Mouse (Mus musculus) liver, embryonic 16.5 days (tissue): ENCODE measurements around the gene Ufd1. TPM values are rescaled to one million over a fixed set of nuclear protein-coding genes. Genes with fewer than 3 reads are reported as not detected.

Source experiments
- ATAC-seq: fragments of 200-750 bp; cut with Nextera tagmentation; 2 replicates; pipeline ENCODE4 v1.8.0; 2017; ENCODE audit warnings: low read depth, mild to moderate bottlenecking, moderate number of reproducible peaks, moderate library complexity
- H3K27ac ChIP-seq: fragments of 300-500 bp; sonication (generic); 2 replicates; pipeline ENCODE4 v1.5.1; 2014; ENCODE audit warnings: mild to moderate bottlenecking, low read length
- H3K27me3 ChIP-seq: fragments of 300-500 bp; sonication (generic); 2 replicates; pipeline ENCODE4 v1.6.1; 2014; ENCODE audit warnings: low read depth, low read length, mixed read lengths; ENCODE audit not compliant: control insufficient read depth, insufficient read depth
- H3K36me3 ChIP-seq: fragments of 300-500 bp; sonication (generic); 2 replicates; pipeline ENCODE4 v1.6.1; 2014; ENCODE audit warnings: mild to moderate bottlenecking; ENCODE audit not compliant: control insufficient read depth, insufficient read depth
- H3K4me1 ChIP-seq: fragments of 300-500 bp; sonication (generic); 2 replicates; pipeline ENCODE4 v1.6.1; 2014; ENCODE audit warnings: low read depth, low read length, mixed read lengths; ENCODE audit not compliant: control insufficient read depth
- H3K4me2 ChIP-seq: fragments of 300-500 bp; sonication (generic); 2 replicates; pipeline ENCODE4 v1.6.1; 2014; ENCODE audit warnings: low read depth, low read length, mixed read lengths
- H3K4me3 ChIP-seq: fragments of 300-500 bp; sonication (generic); 2 replicates; pipeline ENCODE4 v1.5.1; 2014; ENCODE audit warnings: low read depth, mild to moderate bottlenecking, low read length
- H3K9ac ChIP-seq: fragments of 300-500 bp; sonication (generic); 2 replicates; pipeline ENCODE4 v1.6.1; 2014; ENCODE audit warnings: low read depth, low read length
- H3K9me3 ChIP-seq: fragments of 300-500 bp; sonication (generic); replicated peaks from 2 replicates; pipeline ENCODE4 v1.6.1; 2016; ENCODE audit warnings: low read length; ENCODE audit not compliant: control insufficient read depth
- WGBS: fragments of 180-500 bp; shearing (Covaris S2); extraction: QIAGEN DNeasy Blood & Tissue Kit; methylation state at CpG from one replicate; pipeline ENCODE4 v1.1.7; 2014; ENCODE audit not compliant: insufficient replicate concordance; 5-methylcytosine and 5-hydroxymethylcytosine counted together
- polyA plus RNA-seq: library from polyadenylated mRNA; unstranded; fragments of >200 nt; fragmentation: Nextera tagmentation; extraction: Ambion mirVana; gene quantifications from 2 replicates; pipeline ENCODE4 v1.2.1, GENCODE M21; 2015

The Ufd1 gene
- polyA plus RNA-seq, 1 experiment from 2014 or later = 37.0 TPM

GRCm38 (mm10) chr16:18796645-18797044 is 14.9 kb upstream of the Ufd1 start:
- ATAC-seq = no peak
- Histone ChIP-seq H3K27me3 (no peaks in the 10 kb centered on the region), H3K9ac (no peak overlapping the region), H3K4me3 (no peak overlapping the region), H3K36me3 (peaks cover 69% of the 10 kb centered on the region), H3K9me3 (no peaks in the 10 kb centered on the region), H3K4me2 (no peak overlapping the region), H3K27ac (no peak overlapping the region), H3K4me1 (no peaks in the 10 kb centered on the region)
- 92% methylated on average over 7 of the region's 7 CpGs for WGBS

GRCm38 (mm10) chr16:18798151-18798550 is 13.4 kb upstream of the Ufd1 start:
- WGBS = 86% methylated on average over 5 of the region's 5 CpGs
- ATAC-seq = no peak
- no peak overlapping the region for H3K4me3 ChIP-seq
- H3K36me3 ChIP-seq = peaks cover 69% of the 10 kb centered on the region
- H3K9ac ChIP-seq = no peak overlapping the region
- no peak overlapping the region for H3K27ac ChIP-seq
- no peaks in the 10 kb centered on the region for H3K27me3 ChIP-seq
- no peaks in the 10 kb centered on the region for H3K9me3 ChIP-seq
- no peaks in the 10 kb centered on the region for H3K4me1 ChIP-seq
- no peak overlapping the region for H3K4me2 ChIP-seq

GRCm38 (mm10) chr16:18798841-18799240 is 12.7 kb upstream of the Ufd1 start:
- H3K9me3 ChIP-seq = no peaks in the 10 kb centered on the region
- no peak overlapping the region for H3K27ac ChIP-seq
- no peaks in the 10 kb centered on the region for H3K4me1 ChIP-seq
- H3K36me3 ChIP-seq = peaks cover 64% of the 10 kb centered on the region
- no peaks in the 10 kb centered on the region for H3K27me3 ChIP-seq
- H3K4me3 ChIP-seq = no peak overlapping the region
- 74% methylated on average over 2 of the region's 2 CpGs for WGBS
- no peak overlapping the region for H3K9ac ChIP-seq
- ATAC-seq = no peak
- H3K4me2 ChIP-seq = no peak overlapping the region

GRCm38 (mm10) chr16:18805746-18806145 is 5.8 kb upstream of the Ufd1 start:
- WGBS = 82% methylated on average over 2 of the region's 2 CpGs
- peaks cover 57% of the 10 kb centered on the region for H3K36me3 ChIP-seq
- no peaks in the 10 kb centered on the region for H3K9me3 ChIP-seq
- peaks cover 6% of the 10 kb centered on the region for H3K4me1 ChIP-seq
- H3K4me3 ChIP-seq = no peak overlapping the region
- no peaks in the 10 kb centered on the region for H3K27me3 ChIP-seq
- no peak overlapping the region for H3K9ac ChIP-seq
- ATAC-seq = no peak
- no peak overlapping the region for H3K27ac ChIP-seq
- H3K4me2 ChIP-seq = no peak overlapping the region

GRCm38 (mm10) chr16:18809001-18809400 is 2.6 kb upstream of the Ufd1 start:
- Histone ChIP-seq H3K9me3 (no peaks in the 10 kb centered on the region), H3K27ac (no peak overlapping the region), H3K4me3 (no peak overlapping the region), H3K4me1 (peaks cover 12% of the 10 kb centered on the region), H3K9ac (no peak overlapping the region), H3K36me3 (peaks cover 40% of the 10 kb centered on the region), H3K27me3 (no peaks in the 10 kb centered on the region), H3K4me2 (no peak overlapping the region)
- WGBS = 76% methylated on average over 5 of the region's 5 CpGs
- no peak for ATAC-seq

GRCm38 (mm10) chr16:18811032-18811431 is 547 bp upstream of the Ufd1 start:
- Histone ChIP-seq H3K27me3 (no peaks in the 10 kb centered on the region), H3K9me3 (no peaks in the 10 kb centered on the region), H3K9ac (peak overlapping the region; percentile 80), H3K36me3 (peaks cover 41% of the 10 kb centered on the region), H3K4me2 (peak overlapping the region; percentile 83), H3K27ac (peak overlapping the region; percentile 84), H3K4me3 (peak overlapping the region; percentile 82), H3K4me1 (peaks cover 12% of the 10 kb centered on the region)
- ATAC-seq = peak; percentile 50
- WGBS = 3% methylated on average over 5 of the region's 5 CpGs

- Histone ChIP-seq H3K27me3 (no peaks in the 10 kb centered on the region), H3K27ac (peak overlapping the region; percentile 84), H3K36me3 (peaks cover 35% of the 10 kb centered on the region), H3K9ac (peak overlapping the region; percentile 79), H3K4me3 (peak overlapping the region; percentile 82), H3K9me3 (no peaks in the 10 kb centered on the region), H3K4me1 (peaks cover 12% of the 10 kb centered on the region), H3K4me2 (peak overlapping the region; percentile 83)
- ATAC-seq = peak; percentile 11
- WGBS = 1% methylated on average over 31 of the region's 31 CpGs
Observed at GRCm38 (mm10) chr16:18812385-18812910, 869 bp downstream of the Ufd1 start.

- Histone ChIP-seq H3K4me2 (no peak overlapping the region), H3K4me3 (no peak overlapping the region), H3K9ac (no peak overlapping the region), H3K27ac (no peak overlapping the region), H3K9me3 (no peaks in the 10 kb centered on the region), H3K36me3 (peaks cover 80% of the 10 kb centered on the region), H3K27me3 (no peaks in the 10 kb centered on the region), H3K4me1 (peaks cover 7% of the 10 kb centered on the region)
- ATAC-seq = no peak
- WGBS = 34% methylated on average over 1 of the region's 1 CpGs
Observed at GRCm38 (mm10) chr16:18822356-18822755, 10.8 kb downstream of the Ufd1 start.

GRCm38 (mm10) chr16:18822925-18823324 is 11.3 kb downstream of the Ufd1 start:
- 65% methylated on average over 4 of the region's 4 CpGs for WGBS
- Histone ChIP-seq H3K4me1 (peaks cover 7% of the 10 kb centered on the region), H3K36me3 (peaks cover 79% of the 10 kb centered on the region), H3K27ac (no peak overlapping the region), H3K9ac (no peak overlapping the region), H3K4me3 (no peak overlapping the region), H3K27me3 (no peaks in the 10 kb centered on the region), H3K9me3 (no peaks in the 10 kb centered on the region), H3K4me2 (no peak overlapping the region)
- no peak for ATAC-seq
